Comparison of ENCODE assay signal across 20 mouse cellular contexts in the genomic region with DNA sequence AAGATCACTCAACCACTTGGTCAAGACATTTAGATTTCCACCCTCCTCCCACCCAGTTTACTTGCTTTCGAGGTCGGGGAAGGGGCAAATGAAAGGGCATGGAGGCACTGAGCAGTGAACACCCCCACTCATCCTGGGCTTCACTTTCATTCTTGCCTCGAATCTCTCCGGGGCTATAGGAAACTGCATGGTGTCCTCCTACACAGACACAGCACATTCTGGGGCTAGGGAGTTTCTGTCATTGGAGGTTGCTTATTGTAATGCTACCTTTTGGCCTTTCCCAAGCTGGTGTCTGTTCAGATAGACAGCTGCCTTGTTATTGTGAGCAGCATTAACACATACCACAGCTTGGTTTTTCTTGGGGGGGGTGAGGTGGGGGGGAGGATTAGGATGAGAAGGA.
"Had no signal": no experiment of that assay in that cellular context is flagged by ENCODE, and none has a peak within 500 bp of the region (broad histone marks: within the 10 kb centered on the region; RNA-seq: fewer than 3 reads in every experiment).

No protein-coding gene starts in this region.

- H3K36me3 ChIP-seq: lung, embryonic 15.5 days; midbrain, embryonic 12.5 days; neural tube, embryonic 13.5 days; neural tube, embryonic 15.5 days; stomach, embryonic 15.5 days had no signal

- H3K4me2 ChIP-seq: lung, embryonic 15.5 days; midbrain, embryonic 12.5 days; neural tube, embryonic 13.5 days; neural tube, embryonic 15.5 days; stomach, embryonic 15.5 days had no signal

- H3K9me3 ChIP-seq: lung, embryonic 15.5 days; midbrain, embryonic 12.5 days; neural tube, embryonic 13.5 days; neural tube, embryonic 15.5 days; stomach, embryonic 15.5 days had no signal

- H3K27me3 ChIP-seq: lung, embryonic 15.5 days; megakaryocyte, embryonic 14.5 days; midbrain, embryonic 12.5 days; neural tube, embryonic 13.5 days; neural tube, embryonic 15.5 days; stomach, embryonic 15.5 days had no signal

- H3K27ac ChIP-seq: lung, embryonic 15.5 days; macrophage; midbrain, embryonic 12.5 days; neural tube, embryonic 13.5 days; neural tube, embryonic 15.5 days; stomach, embryonic 15.5 days; stomach, postnatal 0 days had no signal

- H3K9ac ChIP-seq: liver, postnatal 0 days; lung, embryonic 15.5 days; midbrain, embryonic 12.5 days; neural tube, embryonic 13.5 days; neural tube, embryonic 15.5 days; stomach, embryonic 15.5 days had no signal

- DNase-seq: liver, postnatal 0 days; lung, adult 2 months; lung, postnatal 14 days; lung, postnatal 36 days; midbrain, embryonic 14.5 days; right cerebral cortex, postnatal 14 days; thymus, adult 2 months; thymus, postnatal 25 days; thymus, postnatal 4 days had no signal

- H3K4me1 ChIP-seq: lung, embryonic 15.5 days; megakaryocyte, embryonic 14.5 days; stomach, embryonic 15.5 days had no signal

- H3K4me3 ChIP-seq: lung, embryonic 15.5 days; megakaryocyte, embryonic 14.5 days; midbrain, embryonic 12.5 days; myocyte; neural tube, embryonic 13.5 days; neural tube, embryonic 15.5 days; stomach, embryonic 15.5 days had no signal

- ATAC-seq: liver, postnatal 0 days; lung, postnatal 0 days; midbrain, embryonic 16.5 days had no signal
